Mouse (Mus musculus): Measurements from ENCODE around the gene Ctdspl. TPM values are rescaled to one million over a fixed set of nuclear protein-coding genes. Genes with fewer than 3 reads are reported as not detected.
A peak's percentile ranks its signal among the peaks of the same experiment; 100 is the strongest.

Gene Ctdspl
- total and polyA plus RNA-seq, 2 experiments from 2014 or later = 4.6 to 7.8 TPM

- Histone ChIP-seq H3K27ac (ENCODE audit: low read depth, low read length) (peak overlapping the region; percentile 29; the same call in 1 of the 2 replicates), H3K4me3 (ENCODE audit: low read depth, low read length) (no peak overlapping the region), H3K36me3 (ENCODE audit: insufficient read depth) (no peaks in the 10 kb centered on the region; the same call in 1 of the 2 replicates), H3K9me3 (ENCODE audit: low read length) (no peaks in the 10 kb centered on the region), H3K27me3 (ENCODE audit: insufficient read depth, low read length) (no peaks in the 10 kb centered on the region), H3K9ac (no peak overlapping the region), H3K4me2 (ENCODE audit: low read depth) (no peak overlapping the region), H3K4me1 (ENCODE audit: insufficient read depth) (peaks cover 14% of the 10 kb centered on the region; the same call in 1 of the 2 replicates)
- DNase-seq (no peak), ATAC-seq (no peak)
- WGBS = 29% methylated on average over 9 of the region's 9 CpGs
- no peak for TF ChIP-seq CTCF (IDR thresholded peaks at IDR 0.05; ENCODE audit: low read depth)
These were observed 106.3 kb downstream of the Ctdspl start for GRCm38 (mm10) chr9:119032538-119032937.

- 46% methylated on average over 19 of the region's 19 CpGs for WGBS
- no peak for TF ChIP-seq CTCF (IDR thresholded peaks at IDR 0.05; ENCODE audit: low read depth)
- Histone ChIP-seq H3K9me3 (ENCODE audit: low read length) (no peaks in the 10 kb centered on the region), H3K4me1 (ENCODE audit: insufficient read depth) (peaks cover 14% of the 10 kb centered on the region; the same call in 1 of the 2 replicates), H3K27ac (ENCODE audit: low read depth, low read length) (peak overlapping the region; percentile 70), H3K9ac (0 out of 2 replicates have a peak overlapping the region, but pooled peaks have one; percentile 3), H3K4me3 (ENCODE audit: low read depth, low read length) (no peak overlapping the region), H3K27me3 (ENCODE audit: insufficient read depth, low read length) (no peaks in the 10 kb centered on the region), H3K36me3 (ENCODE audit: insufficient read depth) (no peaks in the 10 kb centered on the region; the same call in 1 of the 2 replicates), H3K4me2 (ENCODE audit: low read depth) (0 out of 2 replicates have a peak overlapping the region, but pooled peaks have one; percentile 3)
- ATAC-seq (peak; percentile 89), DNase-seq (peak; percentile 77)
These were observed 107.1 kb downstream of the Ctdspl start for GRCm38 (mm10) chr9:119033111-119033921.

DNA sequence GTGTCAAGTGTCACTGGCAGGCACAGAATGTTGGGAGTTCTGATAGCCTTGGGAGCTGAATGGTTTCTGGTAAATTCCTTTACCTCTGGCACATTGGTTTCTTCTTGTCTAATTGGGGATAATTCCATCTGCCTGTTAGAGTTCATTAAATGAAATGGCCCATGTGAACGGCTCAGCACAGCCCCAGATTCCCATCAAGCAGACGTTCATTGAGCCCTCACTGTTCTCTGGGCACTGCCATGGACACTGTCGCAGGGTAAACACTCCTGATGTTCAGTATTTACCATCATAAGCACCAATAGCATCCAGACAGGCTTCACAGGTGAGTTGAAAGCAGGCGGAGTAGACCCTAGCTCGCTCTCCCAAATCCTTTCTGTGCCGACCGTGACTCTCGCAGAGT, 107.8 kb downstream of the Ctdspl start:
- Histone ChIP-seq H3K9me3 (ENCODE audit: low read length) (no peaks in the 10 kb centered on the region), H3K27me3 (ENCODE audit: insufficient read depth, low read length) (no peaks in the 10 kb centered on the region), H3K4me2 (ENCODE audit: low read depth) (no peak overlapping the region), H3K36me3 (ENCODE audit: insufficient read depth) (peaks cover 3% of the 10 kb centered on the region; the same call in 1 of the 2 replicates), H3K9ac (no peak overlapping the region), H3K4me1 (ENCODE audit: insufficient read depth) (peaks cover 14% of the 10 kb centered on the region; the same call in 1 of the 2 replicates), H3K27ac (ENCODE audit: low read depth, low read length) (peak overlapping the region; percentile 70), H3K4me3 (ENCODE audit: low read depth, low read length) (no peak overlapping the region)
- 58% methylated on average over 8 of the region's 8 CpGs for WGBS
- DNase-seq = no peak
- TF ChIP-seq CTCF (IDR thresholded peaks at IDR 0.05; ENCODE audit: low read depth) = no peak
- peak; percentile 30; the same call in 1 of the 2 replicates for ATAC-seq

- no peaks in the 10 kb centered on the region for H3K27me3 ChIP-seq (ENCODE audit: insufficient read depth, low read length)
- H3K27ac ChIP-seq (ENCODE audit: low read depth, low read length) = no peak overlapping the region
- H3K4me3 ChIP-seq (ENCODE audit: low read depth, low read length) = no peak overlapping the region
- H3K36me3 ChIP-seq (ENCODE audit: insufficient read depth) = peaks cover 3% of the 10 kb centered on the region; the same call in 1 of the 2 replicates
- ATAC-seq (no peak), DNase-seq (peak; percentile 39)
- H3K9ac ChIP-seq = no peak overlapping the region
- H3K9me3 ChIP-seq (ENCODE audit: low read length) = no peaks in the 10 kb centered on the region
- H3K4me1 ChIP-seq (ENCODE audit: insufficient read depth) = peaks cover 14% of the 10 kb centered on the region; the same call in 1 of the 2 replicates
- TF ChIP-seq CTCF (IDR thresholded peaks at IDR 0.05; ENCODE audit: low read depth) = no peak
- 43% methylated on average over 29 of the region's 29 CpGs for WGBS
- no peak overlapping the region for H3K4me2 ChIP-seq (ENCODE audit: low read depth)
These were observed 108.7 kb downstream of the Ctdspl start for GRCm38 (mm10) chr9:119034676-119035665.

DNA sequence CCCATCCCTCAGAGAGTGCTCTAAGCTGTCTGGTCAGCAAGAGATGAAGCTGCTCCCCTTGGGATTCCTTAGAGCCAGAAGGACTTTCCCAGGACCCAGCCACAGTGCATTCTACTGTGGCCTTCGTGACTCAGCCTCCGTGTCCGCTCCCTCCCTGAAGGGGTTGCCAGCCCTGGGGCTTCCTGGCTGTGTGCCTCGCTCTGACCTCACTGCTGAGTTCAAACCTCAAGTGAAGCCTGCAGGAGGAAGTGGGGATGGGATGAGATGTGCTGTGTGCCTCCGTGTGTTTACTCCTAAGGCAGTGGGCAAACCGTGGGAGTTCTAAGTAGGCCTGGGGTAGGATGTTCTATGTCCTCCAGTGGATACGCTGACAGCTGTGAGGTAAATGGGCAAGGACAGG, 109.6 kb downstream of the Ctdspl start:
- 68% methylated on average over 7 of the region's 7 CpGs for WGBS
- no peaks in the 10 kb centered on the region for H3K9me3 ChIP-seq (ENCODE audit: low read length)
- no peak overlapping the region for H3K9ac ChIP-seq
- H3K4me3 ChIP-seq (ENCODE audit: low read depth, low read length) = no peak overlapping the region
- no peak overlapping the region for H3K27ac ChIP-seq (ENCODE audit: low read depth, low read length)
- TF ChIP-seq CTCF (IDR thresholded peaks at IDR 0.05; ENCODE audit: low read depth) = no peak
- no peaks in the 10 kb centered on the region for H3K27me3 ChIP-seq (ENCODE audit: insufficient read depth, low read length)
- DNase-seq = no peak
- peaks cover 14% of the 10 kb centered on the region; the same call in 1 of the 2 replicates for H3K4me1 ChIP-seq (ENCODE audit: insufficient read depth)
- no peak overlapping the region for H3K4me2 ChIP-seq (ENCODE audit: low read depth)
- no peak for ATAC-seq
- H3K36me3 ChIP-seq (ENCODE audit: insufficient read depth) = peaks cover 6% of the 10 kb centered on the region

DNA sequence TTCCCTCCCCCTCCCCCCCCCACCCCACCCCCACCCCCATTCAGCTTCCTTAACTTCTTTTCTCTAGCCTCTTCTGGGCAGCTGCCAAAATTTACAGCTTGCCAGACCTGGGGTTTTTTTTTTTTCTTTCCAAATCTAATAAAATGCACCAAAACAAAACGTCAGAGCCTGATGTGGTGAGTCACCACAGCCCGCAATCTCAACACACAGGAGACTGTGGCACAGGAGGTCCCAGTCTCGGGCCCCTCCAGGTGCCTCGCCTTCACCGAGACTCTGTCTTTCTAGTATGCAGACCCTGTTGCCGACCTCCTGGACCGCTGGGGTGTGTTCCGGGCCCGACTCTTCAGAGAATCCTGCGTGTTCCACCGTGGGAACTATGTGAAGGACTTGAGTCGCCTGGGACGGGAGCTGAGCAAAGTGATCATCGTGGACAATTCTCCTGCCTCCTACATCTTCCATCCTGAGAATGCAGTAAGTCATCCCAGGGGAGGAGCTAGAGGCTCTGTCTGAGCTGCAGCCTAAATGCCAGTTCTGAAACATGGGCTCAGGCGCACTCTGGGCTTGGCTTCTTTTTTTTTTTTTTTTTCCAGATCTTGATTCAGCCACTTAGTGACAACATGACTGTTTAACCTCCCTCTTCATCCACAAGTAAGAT, 111.0 kb downstream of the Ctdspl start:
- no peak overlapping the region for H3K4me3 ChIP-seq (ENCODE audit: low read depth, low read length)
- TF ChIP-seq CTCF (IDR thresholded peaks at IDR 0.05; ENCODE audit: low read depth) = no peak
- no peak overlapping the region for H3K4me2 ChIP-seq (ENCODE audit: low read depth)
- no peak for ATAC-seq
- no peaks in the 10 kb centered on the region for H3K27me3 ChIP-seq (ENCODE audit: insufficient read depth, low read length)
- peaks cover 16% of the 10 kb centered on the region for H3K36me3 ChIP-seq (ENCODE audit: insufficient read depth)
- peak; percentile 49 for DNase-seq
- H3K4me1 ChIP-seq (ENCODE audit: insufficient read depth) = peaks cover 14% of the 10 kb centered on the region; the same call in 1 of the 2 replicates
- H3K27ac ChIP-seq (ENCODE audit: low read depth, low read length) = no peak overlapping the region
- 43% methylated on average over 15 of the region's 15 CpGs for WGBS
- H3K9me3 ChIP-seq (ENCODE audit: low read length) = no peaks in the 10 kb centered on the region
- H3K9ac ChIP-seq = no peak overlapping the region

All from forebrain, postnatal 0 days (tissue).